Mouse (Mus musculus) neural tube, embryonic 12.5 days (tissue): Measurements from ENCODE around the gene Rbm19. TPM values are rescaled to one million over a fixed set of nuclear protein-coding genes. Genes with fewer than 3 reads are reported as not detected.
"Not testable (repeated sequence)": the region's sequence is repeated elsewhere in the genome, so short reads cannot be mapped to it uniquely, and the experiment has no call there.

ENCODE experiments used
- ATAC-seq: fragments of 200-750 bp; cut with Nextera tagmentation; 2 replicates; pipeline ENCODE4 v1.8.0; 2017; ENCODE audit warnings: low read depth, mild to moderate bottlenecking, moderate TSS enrichment, moderate library complexity; ENCODE audit not compliant: low FRiP score
- H3K27ac ChIP-seq: fragments of 300-500 bp; sonication (generic); 2 replicates; pipeline ENCODE4 v1.5.1; 2016
- H3K27me3 ChIP-seq: fragments of 300-500 bp; sonication (generic); replicated peaks from 2 replicates; pipeline ENCODE4 v1.6.1; 2016; ENCODE audit warnings: mild to moderate bottlenecking
- H3K36me3 ChIP-seq: fragments of 300-500 bp; sonication (generic); 2 replicates; pipeline ENCODE4 v1.6.1; 2016; ENCODE audit warnings: mild to moderate bottlenecking
- H3K4me1 ChIP-seq: fragments of 300-500 bp; sonication (generic); 2 replicates; pipeline ENCODE4 v1.6.1; 2016
- H3K4me2 ChIP-seq: fragments of 300-500 bp; sonication (generic); replicated peaks from 2 replicates; pipeline ENCODE4 v1.6.1; 2016; ENCODE audit warnings: mild to moderate bottlenecking
- H3K4me3 ChIP-seq: fragments of 300-500 bp; sonication (generic); 2 replicates; pipeline ENCODE4 v1.5.1; 2016
- H3K9ac ChIP-seq: fragments of 300-500 bp; sonication (generic); 2 replicates; pipeline ENCODE4 v1.6.1; 2016; ENCODE audit warnings: mild to moderate bottlenecking
- H3K9me3 ChIP-seq: fragments of 300-500 bp; sonication (generic); 2 replicates; pipeline ENCODE4 v1.6.1; 2016; ENCODE audit warnings: mild to moderate bottlenecking
- WGBS: fragments of 180-500 bp; shearing (Covaris S2); methylation state at CpG from one replicate; pipeline ENCODE4 v1.1.7; 2016; 5-methylcytosine and 5-hydroxymethylcytosine counted together
- polyA plus RNA-seq: library from polyadenylated mRNA; unstranded; fragments of >200 nt; fragmentation: Nextera tagmentation; extraction: Ambion mirVana; gene quantifications from 2 replicates; pipeline ENCODE4 v1.2.1, GENCODE M21; 2016

Rbm19 gene
- polyA plus RNA-seq, 1 experiment from 2014 or later = 27.4 TPM

GRCm38 (mm10) chr5:120106424-120107073, 9.7 kb upstream of the Rbm19 start:
- ATAC-seq = no peak
- 28% methylated on average over 12 of the region's 12 CpGs for WGBS
- Histone ChIP-seq H3K27me3 (0 out of 2 replicates have a peak, but pooled peaks cover 8% of the 10 kb centered on the region), H3K9ac (no peak overlapping the region), H3K36me3 (no peaks in the 10 kb centered on the region), H3K4me1 (no peaks in the 10 kb centered on the region), H3K9me3 (no peaks in the 10 kb centered on the region), H3K4me2 (no peak overlapping the region), H3K27ac (no peak overlapping the region), H3K4me3 (no peak overlapping the region)

GRCm38 (mm10) chr5:120114361-120114760, 1.9 kb upstream of the Rbm19 start:
- no peak overlapping the region for H3K27ac ChIP-seq
- no peak overlapping the region for H3K9ac ChIP-seq
- peaks cover 9% of the 10 kb centered on the region for H3K36me3 ChIP-seq
- no peaks in the 10 kb centered on the region for H3K4me1 ChIP-seq
- H3K4me2 ChIP-seq = no peak overlapping the region
- 87% methylated on average over 12 of the region's 12 CpGs for WGBS
- H3K27me3 ChIP-seq = no peaks in the 10 kb centered on the region
- ATAC-seq = no peak
- no peak overlapping the region for H3K4me3 ChIP-seq
- H3K9me3 ChIP-seq = no peaks in the 10 kb centered on the region

GRCm38 (mm10) chr5:120117161-120117560, 896 bp downstream of the Rbm19 start:
- H3K4me2 ChIP-seq = peak overlapping the region; percentile 95
- WGBS = 51% methylated on average over 3 of the region's 3 CpGs
- not testable (repeated sequence) for ATAC-seq

DNA sequence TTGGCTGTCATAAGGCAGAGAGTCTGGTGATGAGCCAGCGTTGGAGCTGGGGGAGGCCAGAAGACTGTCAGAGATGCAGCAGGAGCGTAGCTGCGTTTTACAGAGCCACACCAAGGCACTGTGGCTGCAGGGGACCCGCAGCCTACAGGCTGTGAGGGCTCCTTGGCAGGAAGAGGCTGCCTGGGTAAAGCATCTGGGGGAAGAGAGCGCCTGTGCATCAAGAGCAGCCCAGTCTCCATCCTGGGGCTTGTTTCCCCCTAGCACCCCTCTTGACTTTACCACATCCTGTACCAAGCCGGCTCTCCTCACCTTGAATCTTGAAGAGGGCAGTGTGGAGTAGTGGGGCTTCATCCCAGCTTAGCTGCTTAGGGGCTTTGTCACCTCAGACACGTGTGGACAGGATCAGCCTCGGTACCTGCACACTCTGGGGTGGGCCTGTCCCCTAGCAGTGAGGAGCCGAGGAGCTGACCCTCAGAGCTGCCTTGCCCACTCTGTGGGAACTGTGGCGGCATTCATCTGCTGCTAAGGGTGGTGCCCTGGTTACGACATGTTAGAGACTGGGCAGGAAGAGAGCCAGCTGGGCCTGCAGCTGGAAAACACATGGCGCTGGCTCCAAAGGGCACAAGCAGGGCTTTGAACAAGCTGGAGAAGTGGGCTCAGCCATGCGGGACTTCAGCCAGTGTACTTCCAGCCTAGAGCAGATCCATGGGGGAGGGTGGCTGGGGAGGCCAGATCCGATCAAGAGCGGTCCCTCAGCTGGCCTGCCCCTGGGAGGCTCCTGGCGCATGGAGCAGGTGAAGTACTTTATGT, 8.8 kb downstream of the Rbm19 start:
- Histone ChIP-seq H3K4me3 (no peak overlapping the region), H3K27ac (no peak overlapping the region), H3K36me3 (peaks cover 96% of the 10 kb centered on the region), H3K9ac (no peak overlapping the region), H3K4me2 (no peak overlapping the region), H3K9me3 (no peaks in the 10 kb centered on the region), H3K27me3 (no peaks in the 10 kb centered on the region), H3K4me1 (no peaks in the 10 kb centered on the region)
- no peak for ATAC-seq
- 93% methylated on average over 16 of the region's 16 CpGs for WGBS

More at GRCm38 (mm10) chr5:120117161-120117560, 896 bp downstream of the Rbm19 start:
- not testable (repeated sequence) for H3K9ac ChIP-seq, H3K27ac ChIP-seq, H3K4me1 ChIP-seq, H3K9me3 ChIP-seq, H3K27me3 ChIP-seq
- H3K36me3 ChIP-seq = peaks cover 37% of the 10 kb centered on the region
- peak overlapping the region; percentile 74; the same call in 1 of the 2 replicates for H3K4me3 ChIP-seq

- no peaks in the 10 kb centered on the region for H3K27me3 ChIP-seq
- no peak overlapping the region for H3K4me2 ChIP-seq
- H3K36me3 ChIP-seq = peaks cover 86% of the 10 kb centered on the region
- H3K4me3 ChIP-seq = no peak overlapping the region
- no peak overlapping the region for H3K27ac ChIP-seq
- H3K9me3 ChIP-seq = no peaks in the 10 kb centered on the region
- ATAC-seq = no peak
- H3K9ac ChIP-seq = no peak overlapping the region
- WGBS = 58% methylated on average over 10 of the region's 10 CpGs
- no peaks in the 10 kb centered on the region for H3K4me1 ChIP-seq
Observed at GRCm38 (mm10) chr5:120127641-120128040, 11.4 kb downstream of the Rbm19 start.

DNA sequence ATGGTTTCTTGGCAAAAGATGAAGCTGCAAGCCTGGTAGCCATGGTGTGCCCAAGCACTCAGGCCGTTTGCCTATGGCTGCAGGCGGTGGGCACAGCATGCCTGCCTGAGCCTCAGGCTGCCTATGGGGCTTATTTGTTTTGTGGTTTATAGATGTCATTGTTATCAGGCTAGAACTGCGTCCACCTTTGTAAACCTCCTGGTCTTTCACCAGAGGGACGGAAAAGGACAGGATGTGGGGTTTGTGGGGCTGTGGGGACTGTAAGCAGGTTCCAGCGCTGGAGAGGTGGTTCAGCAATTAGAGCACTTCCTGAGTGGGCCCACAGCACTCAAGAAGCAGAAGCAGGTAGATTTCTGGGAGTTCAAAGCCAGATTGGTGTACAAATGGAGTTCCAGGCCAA, 12.2 kb downstream of the Rbm19 start:
- H3K27me3 ChIP-seq = no peaks in the 10 kb centered on the region
- WGBS = 84% methylated on average over 5 of the region's 5 CpGs
- H3K27ac ChIP-seq = no peak overlapping the region
- no peaks in the 10 kb centered on the region for H3K9me3 ChIP-seq
- no peak overlapping the region for H3K4me2 ChIP-seq
- H3K9ac ChIP-seq = no peak overlapping the region
- peaks cover 82% of the 10 kb centered on the region for H3K36me3 ChIP-seq
- no peaks in the 10 kb centered on the region for H3K4me1 ChIP-seq
- H3K4me3 ChIP-seq = no peak overlapping the region
- ATAC-seq = no peak

DNA sequence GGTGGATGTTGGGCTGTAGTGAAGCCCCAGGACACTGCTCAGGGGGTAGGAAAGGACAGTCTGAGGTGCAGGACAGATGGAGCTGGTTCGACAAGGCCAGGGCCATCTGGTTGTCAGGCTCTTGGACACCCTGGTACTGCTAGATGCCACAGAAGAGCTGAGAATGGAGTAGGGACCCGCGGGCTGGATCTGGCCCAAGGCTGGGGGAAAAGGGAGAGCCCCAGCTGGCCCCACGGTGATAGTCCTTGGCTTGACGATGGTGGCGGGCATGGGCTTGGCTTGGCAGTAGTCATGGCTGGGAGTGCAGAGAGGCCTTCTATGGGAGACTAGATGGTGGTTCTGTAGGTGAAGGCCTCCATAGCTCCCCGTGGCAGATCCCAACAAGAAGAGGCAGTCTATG, 12.8 kb downstream of the Rbm19 start:
- Histone ChIP-seq H3K27me3 (no peaks in the 10 kb centered on the region), H3K36me3 (peaks cover 77% of the 10 kb centered on the region), H3K9ac (no peak overlapping the region), H3K4me3 (no peak overlapping the region), H3K4me2 (no peak overlapping the region), H3K27ac (no peak overlapping the region), H3K9me3 (no peaks in the 10 kb centered on the region), H3K4me1 (no peaks in the 10 kb centered on the region)
- WGBS = 95% methylated on average over 7 of the region's 7 CpGs
- no peak for ATAC-seq

- 93% methylated on average over 7 of the region's 7 CpGs for WGBS
- no peaks in the 10 kb centered on the region for H3K4me1 ChIP-seq
- no peak overlapping the region for H3K9ac ChIP-seq
- no peak overlapping the region for H3K4me3 ChIP-seq
- no peak overlapping the region for H3K27ac ChIP-seq
- no peak for ATAC-seq
- peaks cover 71% of the 10 kb centered on the region for H3K36me3 ChIP-seq
- H3K9me3 ChIP-seq = no peaks in the 10 kb centered on the region
- no peak overlapping the region for H3K4me2 ChIP-seq
- H3K27me3 ChIP-seq = no peaks in the 10 kb centered on the region
Observed at GRCm38 (mm10) chr5:120129761-120130160, 13.5 kb downstream of the Rbm19 start.

GRCm38 (mm10) chr5:120130163-120130562, 13.9 kb downstream of the Rbm19 start:
- ATAC-seq = no peak
- WGBS = 96% methylated on average over 2 of the region's 2 CpGs
- peaks cover 67% of the 10 kb centered on the region for H3K36me3 ChIP-seq

DNA sequence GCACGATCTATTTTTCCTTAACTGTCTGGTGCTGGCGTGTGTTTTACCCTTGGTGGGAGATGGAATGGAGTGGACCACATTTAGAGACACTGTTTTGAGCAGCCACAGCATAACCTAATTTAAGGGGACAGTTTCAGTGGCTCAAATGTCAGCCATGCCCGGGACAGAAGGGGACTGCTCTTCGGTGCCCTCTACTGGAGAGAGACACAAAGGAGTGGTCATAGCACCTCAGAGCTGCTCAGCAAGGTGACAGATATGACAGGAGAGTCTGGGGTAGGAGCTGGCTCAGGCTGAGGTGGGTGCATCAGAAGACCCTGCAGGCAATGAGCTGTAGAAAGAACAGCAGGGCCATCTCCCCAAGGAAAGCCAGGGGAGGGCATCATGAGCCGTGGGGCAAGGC, 15.3 kb downstream of the Rbm19 start:
- Histone ChIP-seq H3K4me3 (no peak overlapping the region), H3K9ac (no peak overlapping the region), H3K36me3 (peaks cover 55% of the 10 kb centered on the region), H3K27me3 (no peaks in the 10 kb centered on the region), H3K4me1 (peaks cover 9% of the 10 kb centered on the region), H3K4me2 (no peak overlapping the region), H3K27ac (no peak overlapping the region), H3K9me3 (no peaks in the 10 kb centered on the region)
- ATAC-seq = no peak
- 64% methylated on average over 5 of the region's 5 CpGs for WGBS

More at GRCm38 (mm10) chr5:120130163-120130562, 13.9 kb downstream of the Rbm19 start:
- Histone ChIP-seq H3K9ac (no peak overlapping the region), H3K4me2 (no peak overlapping the region), H3K4me1 (no peaks in the 10 kb centered on the region), H3K27ac (no peak overlapping the region), H3K9me3 (no peaks in the 10 kb centered on the region), H3K4me3 (no peak overlapping the region), H3K27me3 (no peaks in the 10 kb centered on the region)

GRCm38 (mm10) chr5:120134000-120134399, 17.7 kb downstream of the Rbm19 start:
- Histone ChIP-seq H3K36me3 (peaks cover 33% of the 10 kb centered on the region), H3K4me3 (no peak overlapping the region), H3K9ac (no peak overlapping the region), H3K27me3 (no peaks in the 10 kb centered on the region), H3K4me2 (no peak overlapping the region), H3K4me1 (peaks cover 9% of the 10 kb centered on the region), H3K27ac (no peak overlapping the region), H3K9me3 (no peaks in the 10 kb centered on the region)
- WGBS = 41% methylated on average over 6 of the region's 6 CpGs
- no peak for ATAC-seq

DNA sequence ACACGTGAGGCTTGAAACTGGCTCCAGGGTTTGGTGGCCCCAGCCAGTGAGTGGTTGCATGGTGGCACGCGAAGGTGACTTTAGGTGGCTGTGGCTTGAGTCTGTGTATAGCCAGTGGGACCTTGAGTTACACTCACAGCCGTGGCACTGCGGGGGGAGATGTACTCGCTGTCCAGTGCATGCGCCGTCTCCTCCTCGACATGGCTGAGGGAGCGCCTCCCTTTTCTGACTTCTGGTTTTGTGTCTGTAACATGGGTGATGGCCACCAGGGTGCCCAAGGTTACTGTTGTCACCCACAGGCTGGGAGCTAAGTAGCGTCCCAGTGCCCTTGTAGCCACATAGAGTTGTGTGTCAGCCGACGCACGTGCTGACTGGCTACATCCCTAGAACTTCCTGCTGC, 19.1 kb downstream of the Rbm19 start:
- Histone ChIP-seq H3K27ac (no peak overlapping the region), H3K4me3 (no peak overlapping the region), H3K36me3 (peaks cover 23% of the 10 kb centered on the region), H3K9ac (no peak overlapping the region), H3K4me1 (peaks cover 9% of the 10 kb centered on the region), H3K4me2 (no peak overlapping the region), H3K9me3 (no peaks in the 10 kb centered on the region), H3K27me3 (no peaks in the 10 kb centered on the region)
- 94% methylated on average over 14 of the region's 14 CpGs for WGBS
- ATAC-seq = no peak
